Mouse (Mus musculus) forebrain, embryonic 15.5 days (tissue): ENCODE data around the gene Ubr4. TPM values are rescaled to one million over a fixed set of nuclear protein-coding genes. Genes with fewer than 3 reads are reported as not detected.
"Not testable (repeated sequence)": the region's sequence is repeated elsewhere in the genome, so short reads cannot be mapped to it uniquely, and the experiment has no call there.

Experiments used
- ATAC-seq: fragments of 200-750 bp; cut with Nextera tagmentation; replicated peaks from 2 replicates; pipeline ENCODE4 v1.8.0; 2017; ENCODE audit warnings: mild to moderate bottlenecking, moderate TSS enrichment, moderate library complexity
- H3K27ac ChIP-seq: fragments of 300-500 bp; sonication (generic); replicated peaks from 2 replicates; pipeline ENCODE4 v1.5.1; 2015; ENCODE audit warnings: mild to moderate bottlenecking, inconsistent platforms
- H3K27me3 ChIP-seq: fragments of 300-500 bp; sonication (generic); 2 replicates; pipeline ENCODE4 v1.6.1; 2015; ENCODE audit warnings: inconsistent platforms
- H3K36me3 ChIP-seq: fragments of 300-500 bp; sonication (generic); 2 replicates; pipeline ENCODE4 v1.6.1; 2015; ENCODE audit warnings: mild to moderate bottlenecking, inconsistent platforms
- H3K4me1 ChIP-seq: fragments of 300-500 bp; sonication (generic); 2 replicates; pipeline ENCODE4 v1.6.1; 2015; ENCODE audit warnings: inconsistent platforms
- H3K4me2 ChIP-seq: fragments of 300-500 bp; sonication (generic); replicated peaks from 2 replicates; pipeline ENCODE4 v1.6.1; 2015; ENCODE audit warnings: mild to moderate bottlenecking, inconsistent platforms
- H3K4me3 ChIP-seq: fragments of 300-500 bp; sonication (generic); 2 replicates; pipeline ENCODE4 v1.5.1; 2015; ENCODE audit warnings: mild to moderate bottlenecking, inconsistent platforms
- H3K9ac ChIP-seq: fragments of 300-500 bp; sonication (generic); replicated peaks from 2 replicates; pipeline ENCODE4 v1.6.1; 2015; ENCODE audit warnings: mild to moderate bottlenecking, inconsistent platforms
- H3K9me3 ChIP-seq: fragments of 300-500 bp; sonication (generic); 2 replicates; pipeline ENCODE4 v1.6.1; 2016; ENCODE audit warnings: inconsistent platforms
- WGBS: fragments of 180-500 bp; shearing (Covaris S2); methylation state at CpG from one replicate; pipeline ENCODE4 v1.1.7; 2015; ENCODE audit warnings: mixed read lengths; 5-methylcytosine and 5-hydroxymethylcytosine counted together
- microRNA-seq: library from miRNA; unstranded; fragments of <30 nt; microRNA quantifications from one replicate; pipeline ENCODE4, GENCODE M21; 2016
- polyA plus RNA-seq: library from polyadenylated mRNA; unstranded; fragments of >200 nt; fragmentation: Nextera tagmentation; extraction: Ambion mirVana; gene quantifications from 2 replicates; pipeline ENCODE4 v1.2.1, GENCODE M21; 2015

Ubr4 gene
- polyA plus RNA-seq, 1 experiment from 2014 or later: 79.5 TPM

- Histone ChIP-seq H3K4me1 (no peaks in the 10 kb centered on the region), H3K4me3 (no peak overlapping the region), H3K36me3 (no peaks in the 10 kb centered on the region), H3K9ac (no peak overlapping the region), H3K27me3 (no peaks in the 10 kb centered on the region), H3K4me2 (no peak overlapping the region), H3K27ac (no peak overlapping the region), H3K9me3 (no peaks in the 10 kb centered on the region)
- ATAC-seq: no peak
- WGBS: 66% methylated on average over 12 of the region's 12 CpGs
Observed at GRCm38 (mm10) chr4:139526475-139526874, 174.1 kb downstream of the Ubr4 start.

GRCm38 (mm10) chr4:139530248-139530647 is 177.8 kb downstream of the Ubr4 start, which contains the start of gene Iffo2:
Gene Iffo2 (plus strand): TSS chr4:139530548.
- not testable (repeated sequence) for H3K9me3 ChIP-seq, H3K27ac ChIP-seq, ATAC-seq, H3K4me3 ChIP-seq, H3K4me1 ChIP-seq, H3K36me3 ChIP-seq, H3K4me2 ChIP-seq, H3K27me3 ChIP-seq, H3K9ac ChIP-seq
- 87% methylated on average over 5 of the region's 5 CpGs for whole genome bisulfite sequencing

GRCm38 (mm10) chr4:139532081-139532480 is 179.7 kb downstream of the Ubr4 start:
- Histone ChIP-seq H3K4me3 (no peak overlapping the region), H3K4me2 (no peak overlapping the region), H3K27me3 (no peaks in the 10 kb centered on the region), H3K9me3 (no peaks in the 10 kb centered on the region), H3K27ac (no peak overlapping the region), H3K36me3 (no peaks in the 10 kb centered on the region), H3K4me1 (peaks cover 7% of the 10 kb centered on the region; the same call in 1 of the 2 replicates), H3K9ac (no peak overlapping the region)
- ATAC-seq: no peak
- 95% methylated on average over 10 of the region's 10 CpGs for WGBS

GRCm38 (mm10) chr4:139535127-139535695 is 182.8 kb downstream of the Ubr4 start:
- Histone ChIP-seq H3K4me3 (no peak overlapping the region), H3K9ac (no peak overlapping the region), H3K36me3 (no peaks in the 10 kb centered on the region), H3K27me3 (no peaks in the 10 kb centered on the region), H3K27ac (no peak overlapping the region), H3K4me1 (peaks cover 7% of the 10 kb centered on the region; the same call in 1 of the 2 replicates), H3K4me2 (no peak overlapping the region), H3K9me3 (no peaks in the 10 kb centered on the region)
- 24% methylated on average over 12 of the region's 12 CpGs for WGBS
- ATAC-seq: no peak

GRCm38 (mm10) chr4:139535719-139536118 is 183.3 kb downstream of the Ubr4 start:
- H3K27ac ChIP-seq: no peak overlapping the region
- H3K4me3 ChIP-seq: no peak overlapping the region
- H3K9me3 ChIP-seq: no peaks in the 10 kb centered on the region
- H3K4me1 ChIP-seq: peaks cover 7% of the 10 kb centered on the region; the same call in 1 of the 2 replicates
- 61% methylated on average over 7 of the region's 7 CpGs for WGBS
- no peak for ATAC-seq
- no peaks in the 10 kb centered on the region for H3K36me3 ChIP-seq
- no peak overlapping the region for H3K9ac ChIP-seq
- no peak overlapping the region for H3K4me2 ChIP-seq
- H3K27me3 ChIP-seq: no peaks in the 10 kb centered on the region

GRCm38 (mm10) chr4:139536706-139537105 is 184.3 kb downstream of the Ubr4 start:
- no peak for ATAC-seq
- H3K4me3 ChIP-seq: no peak overlapping the region
- H3K36me3 ChIP-seq: no peaks in the 10 kb centered on the region
- H3K4me1 ChIP-seq: peaks cover 7% of the 10 kb centered on the region; the same call in 1 of the 2 replicates
- no peak overlapping the region for H3K9ac ChIP-seq
- no peak overlapping the region for H3K4me2 ChIP-seq
- no peaks in the 10 kb centered on the region for H3K27me3 ChIP-seq
- 70% methylated on average over 9 of the region's 9 CpGs for WGBS
- H3K27ac ChIP-seq: no peak overlapping the region
- no peaks in the 10 kb centered on the region for H3K9me3 ChIP-seq

Small RNAs within 50 kb of the gene (microRNA-seq; reads per million reads assigned to microRNA genes)
- gene Gm24245 (0.88 reads per million), gene Gm25732 (1.1 reads per million)

Other genes with a start within 250 kb of the Ubr4 start
- gene Minos1, start 221.5 kb upstream of the Ubr4 start, polyA plus RNA-seq: 390 and 438 TPM in 2 replicates
- gene Capzb, start 159.7 kb upstream of the Ubr4 start, polyA plus RNA-seq: 312 and 323 TPM in 2 replicates
- gene Pqlc2, start 41.9 kb upstream of the Ubr4 start, polyA plus RNA-seq: 10.5 and 10.6 TPM in 2 replicates
- 57.3 and 60.2 TPM in 2 replicates for gene Akr7a5, start 41.9 kb upstream of the Ubr4 start, polyA plus RNA-seq
- gene Mrto4, start within 50 bp of the Ubr4 start, polyA plus RNA-seq: 109 and 115 TPM in 2 replicates
- gene Emc1, start within 50 bp of the Ubr4 start, polyA plus RNA-seq: 37.9 and 38.8 TPM in 2 replicates
- gene Iffo2, start 177.9 kb downstream of the Ubr4 start, polyA plus RNA-seq: 4.6 and 5.7 TPM in 2 replicates